ENCODE assay signal across 9 mouse cellular contexts in genomic region chr4:140000911-140001310, GRCm38 (mm10).
"Had no signal": no experiment of that assay in that cellular context is flagged by ENCODE, and none has a peak within 500 bp of the region (broad histone marks: within the 10 kb centered on the region; RNA-seq: fewer than 3 reads in every experiment).

No protein-coding gene starts in this region.

- H3K9ac ChIP-seq: limb, embryonic 15.5 days; liver, embryonic 14.5 days; midbrain, embryonic 13.5 days had no signal

- DNase-seq: kidney, postnatal 10 days; lung, adult 18-20 months; right cerebral cortex, postnatal 14 days; thymus, postnatal 4 days had no signal

- H3K9me3 ChIP-seq: limb, embryonic 15.5 days; midbrain, embryonic 13.5 days had no signal

- H3K4me3 ChIP-seq: left cerebral cortex, adult 2 months; limb, embryonic 15.5 days; midbrain, embryonic 13.5 days had no signal

- H3K4me2 ChIP-seq: limb, embryonic 15.5 days; midbrain, embryonic 13.5 days had no signal

- H3K27ac ChIP-seq: left cerebral cortex, adult 2 months; limb, embryonic 15.5 days; liver, embryonic 14.5 days; midbrain, embryonic 13.5 days; stomach, postnatal 0 days had no signal

- H3K36me3 ChIP-seq: limb, embryonic 15.5 days; midbrain, embryonic 13.5 days had no signal

- ATAC-seq: midbrain, embryonic 13.5 days had no signal
